Mouse (Mus musculus) E14TG2a.4 (cell line): ENCODE data around the gene Adamts14.

ENCODE experiments used
- CTCF ChIP-seq: conservative IDR thresholded peaks from 2 replicates; pipeline ENCODE4 v1.5.1; 2014; ENCODE audit warnings: low read length
- NANOG ChIP-seq: IDR thresholded peaks from 2 replicates; pipeline ENCODE4 v1.6.1; 2014; ENCODE audit warnings: borderline replicate concordance, low read length, mixed read lengths
- POU5F1 ChIP-seq: IDR thresholded peaks from 2 replicates; pipeline ENCODE4 v1.6.1; 2014; ENCODE audit warnings: low read length, borderline replicate concordance

DNA sequence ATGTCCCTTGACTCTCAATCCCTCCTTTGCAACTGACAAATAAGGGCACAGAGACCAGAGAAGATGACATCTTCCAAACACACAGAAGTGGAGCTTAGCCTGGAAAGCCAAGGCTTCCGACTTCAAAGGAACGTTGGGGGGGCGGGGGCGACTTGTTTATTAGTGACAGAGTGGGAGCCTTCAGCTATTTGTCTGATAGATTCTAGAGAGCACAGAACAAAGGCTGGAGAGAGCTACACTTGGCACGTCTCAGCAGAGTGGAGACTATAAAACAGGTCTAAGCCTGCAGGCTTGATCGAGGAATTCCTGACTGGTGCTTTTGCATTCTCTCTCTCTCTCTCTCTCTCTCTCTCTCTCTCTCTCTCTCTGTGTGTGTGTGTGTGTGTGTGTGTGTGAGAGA, 122.6 kb downstream of the Adamts14 start:
- TF ChIP-seq CTCF (no peak), NANOG (no peak), POU5F1 (no peak)
